Mouse (Mus musculus) CH12.LX (cell line): ENCODE measurements at regions not wholly inside any gene's neighbourhood (a gene's known extent, or its start where the extent isn't known, plus 50 kb on each side); places are given as distances from the start of the nearest gene placed in this dataset.

Experiments
- DNase-seq: peaks from one replicate; pipeline ENCODE4 v3.0.0-alpha.2; 2013; ENCODE audit errors: extremely low read depth
- H3K27ac ChIP-seq: 2 replicates; pipeline ENCODE4 v1.5.1; 2012; ENCODE audit warnings: low read depth, mild to moderate bottlenecking, control low read depth, moderate library complexity; ENCODE audit not compliant: insufficient read depth
- H3K27me3 ChIP-seq: replicated peaks from 2 replicates; pipeline ENCODE3; 2012; ENCODE audit warnings: inconsistent platforms
- H3K36me3 ChIP-seq, 2 experiments: replicated peaks in 1 of 2; 2 replicates each; pipeline versions ENCODE3 to v1.6.1; 2012; ENCODE audit warnings: inconsistent platforms in 1 of 2, low read length in 1 of 2, mild to moderate bottlenecking in 1 of 2, mixed read lengths in 1 of 2, moderate library complexity in 1 of 2; ENCODE audit not compliant: control insufficient read depth in 1 of 2, insufficient read depth in 1 of 2
- H3K4me1 ChIP-seq, 2 experiments: 2 replicates each; pipeline ENCODE4 v1.6.1; 2012; ENCODE audit warnings: inconsistent platforms in 1 of 2, moderate library complexity in 1 of 2; ENCODE audit not compliant: insufficient read depth in 2 of 2, control insufficient read depth in 1 of 2
- H3K4me2 ChIP-seq: 2 replicates; pipeline ENCODE4 v1.6.1; 2012; ENCODE audit warnings: low read depth, mild to moderate bottlenecking, control low read depth; ENCODE audit not compliant: poor library complexity, insufficient read depth, severe bottlenecking
- H3K4me3 ChIP-seq, 3 experiments: fragments of 150-350 bp in 1 of 3; sonication (generic) in 1 of 3; replicated peaks in 1 of 3; 2 replicates each; pipeline versions ENCODE3 to v1.5.1; 2011 to 2012; ENCODE audit warnings: low read depth in 2 of 3, low read length in 2 of 3, mild to moderate bottlenecking in 2 of 3, moderate library complexity in 2 of 3, control low read depth in 1 of 3, improper control_type of control experiment in 1 of 3, inconsistent platforms in 1 of 3, mixed read lengths in 1 of 3; ENCODE audit not compliant: poor library complexity in 1 of 3
- H3K79me2 ChIP-seq: replicated peaks from 2 replicates; pipeline ENCODE4 v1.6.1; 2012; ENCODE audit warnings: mild to moderate bottlenecking, moderate library complexity; ENCODE audit not compliant: control insufficient read depth, poor library complexity, insufficient read depth, severe bottlenecking; ENCODE audit errors: extremely low read depth
- H3K9ac ChIP-seq: 2 replicates; pipeline ENCODE4 v1.6.1; 2012; ENCODE audit warnings: low read depth, mild to moderate bottlenecking, control low read depth, moderate library complexity; ENCODE audit not compliant: insufficient read depth
- H3K9me3 ChIP-seq: replicated peaks from 2 replicates; pipeline ENCODE3; 2012; ENCODE audit warnings: low read length, inconsistent platforms, mixed read lengths
- ETS1 ChIP-seq: conservative IDR thresholded peaks from 2 replicates; pipeline ENCODE4 v1.6.1; 2012; ENCODE audit warnings: low read depth, mild to moderate bottlenecking, inconsistent platforms, low read length, improper control_type of control experiment, moderate library complexity
- JUND ChIP-seq: conservative IDR thresholded peaks from 2 replicates; pipeline ENCODE4 v1.6.1; 2011; ENCODE audit warnings: low read depth, low read length, improper control_type of control experiment
- MAFK ChIP-seq: IDR thresholded peaks from 2 replicates; pipeline ENCODE4 v1.6.1; 2011; ENCODE audit warnings: low read length, improper control_type of control experiment; ENCODE audit not compliant: insufficient replicate concordance
- MAX ChIP-seq: IDR thresholded peaks from 2 replicates; pipeline ENCODE4 v1.6.1; 2011; ENCODE audit warnings: low read length, improper control_type of control experiment
- MEF2A ChIP-seq: IDR thresholded peaks from 2 replicates; pipeline ENCODE4 v1.6.1; 2014; ENCODE audit warnings: low read depth, mild to moderate bottlenecking, inconsistent platforms, low read length, improper control_type of control experiment, borderline replicate concordance
- PAX5 ChIP-seq: IDR thresholded peaks from 2 replicates; pipeline ENCODE4 v1.6.1; 2012; ENCODE audit warnings: low read length, inconsistent platforms, mixed read lengths
- RAD21 ChIP-seq: IDR thresholded peaks from 2 replicates; pipeline ENCODE4 v1.6.1; 2011; ENCODE audit warnings: low read depth, mild to moderate bottlenecking, low read length, improper control_type of control experiment, moderate library complexity
- RCOR1 ChIP-seq: conservative IDR thresholded peaks from 2 replicates; pipeline ENCODE4 v1.6.1; 2012; ENCODE audit warnings: low read depth, mild to moderate bottlenecking, inconsistent platforms, low read length, improper control_type of control experiment
- SIN3A ChIP-seq: IDR thresholded peaks from 2 replicates; pipeline ENCODE4 v1.6.1; 2012; ENCODE audit warnings: low read length, improper control_type of control experiment, inconsistent platforms
- TBP ChIP-seq: conservative IDR thresholded peaks from 2 replicates; pipeline ENCODE4 v1.6.1; 2011; ENCODE audit warnings: low read depth, low read length, improper control_type of control experiment
- UBTF ChIP-seq: IDR thresholded peaks from 2 replicates; pipeline ENCODE4 v1.6.1; 2012; ENCODE audit warnings: low read depth, mild to moderate bottlenecking, inconsistent platforms, low read length, improper control_type of control experiment, moderate library complexity
- ZC3H11A ChIP-seq: IDR thresholded peaks from 2 replicates; pipeline ENCODE4 v1.6.1; 2012; ENCODE audit warnings: low read depth, mild to moderate bottlenecking, inconsistent platforms, low read length, improper control_type of control experiment
- ZMIZ1 ChIP-seq: IDR thresholded peaks from 2 replicates; pipeline ENCODE4 v1.6.1; 2012; ENCODE audit warnings: low read depth, mild to moderate bottlenecking, inconsistent platforms, low read length, improper control_type of control experiment
- dilution Hi-C: fragments of 300-500 bp; cut with MboI; formaldehyde crosslinking; loops from 2 replicates; pipeline ENCODE4 v1.14.3; 2020; ENCODE audit warnings: low sequenced_read_pairs; ENCODE audit not compliant: extremely low pct_unique_long_range_greater_than_20kb, extremely low pct_ligation_motif_present
- in situ Hi-C: fragments of 300-500 bp; cut with MboI; formaldehyde crosslinking; loops from 3 replicates; pipeline ENCODE4 v1.14.3; 2019; ENCODE audit warnings: low sequenced_read_pairs, low pct_ligation_motif_present, low pct_unique_long_range_greater_than_20kb, mixed read lengths

- no peaks in the 10 kb centered on the region for H3K36me3 ChIP-seq
- no peak overlapping the region for H3K9ac ChIP-seq
- dilution Hi-C loops (no loop called here), in situ Hi-C loops (no loop called here)
- no peaks in the 10 kb centered on the region; a peak in 1 of 4 replicates for H3K4me1 ChIP-seq
- TF ChIP-seq ZC3H11A (no peak), UBTF (no peak), RAD21 (no peak), RCOR1 (no peak), MAX (no peak), PAX5 (no peak), SIN3A (no peak), ZMIZ1 (no peak), TBP (no peak), ETS1 (no peak), MEF2A (no peak)
- H3K27me3 ChIP-seq = no peaks in the 10 kb centered on the region
- H3K79me2 ChIP-seq = no peaks in the 10 kb centered on the region
- H3K4me3 ChIP-seq = no peak overlapping the region
- no peaks in the 10 kb centered on the region for H3K9me3 ChIP-seq
- no peak for DNase-seq
- no peak overlapping the region for H3K27ac ChIP-seq
- no peak overlapping the region for H3K4me2 ChIP-seq
These were observed 179.8 kb downstream of the Sqor start for GRCm38 (mm10) chr2:122944841-122945240.

- in situ Hi-C loops = no loop called here
- peak; percentile 4 for DNase-seq
- dilution Hi-C loops = no loop called here
These were observed 180.9 kb downstream of the Sqor start for GRCm38 (mm10) chr2:122945891-122946290.

GRCm38 (mm10) chr2:122949031-122949430, 184.0 kb downstream of the Sqor start:
- H3K9me3 ChIP-seq = no peaks in the 10 kb centered on the region
- H3K27me3 ChIP-seq = no peaks in the 10 kb centered on the region
- H3K79me2 ChIP-seq = no peaks in the 10 kb centered on the region
- H3K9ac ChIP-seq = no peak overlapping the region
- TF ChIP-seq RAD21 (no peak), MEF2A (no peak), PAX5 (no peak), JUND (no peak), MAFK (no peak), TBP (no peak)
- DNase-seq = no peak
- H3K4me1 ChIP-seq = no peaks in the 10 kb centered on the region; a peak in 1 of 4 replicates
- H3K36me3 ChIP-seq = no peaks in the 10 kb centered on the region
- no peak overlapping the region for H3K4me2 ChIP-seq
- dilution Hi-C loops (no loop called here), in situ Hi-C loops (no loop called here)
- no peak overlapping the region for H3K27ac ChIP-seq
- no peak overlapping the region for H3K4me3 ChIP-seq

More at GRCm38 (mm10) chr2:122945891-122946290, 180.9 kb downstream of the Sqor start:
- Histone ChIP-seq H3K4me2 (no peak overlapping the region), H3K9me3 (no peaks in the 10 kb centered on the region), H3K27me3 (no peaks in the 10 kb centered on the region), H3K36me3 (no peaks in the 10 kb centered on the region), H3K4me1 (no peaks in the 10 kb centered on the region; a peak in 1 of 4 replicates), H3K79me2 (no peaks in the 10 kb centered on the region), H3K4me3 (no peak overlapping the region), H3K27ac (no peak overlapping the region), H3K9ac (no peak overlapping the region)
- no peak for TF ChIP-seq JUND
